23 mouse cellular contexts compared by ENCODE assay signal in the genomic region with DNA sequence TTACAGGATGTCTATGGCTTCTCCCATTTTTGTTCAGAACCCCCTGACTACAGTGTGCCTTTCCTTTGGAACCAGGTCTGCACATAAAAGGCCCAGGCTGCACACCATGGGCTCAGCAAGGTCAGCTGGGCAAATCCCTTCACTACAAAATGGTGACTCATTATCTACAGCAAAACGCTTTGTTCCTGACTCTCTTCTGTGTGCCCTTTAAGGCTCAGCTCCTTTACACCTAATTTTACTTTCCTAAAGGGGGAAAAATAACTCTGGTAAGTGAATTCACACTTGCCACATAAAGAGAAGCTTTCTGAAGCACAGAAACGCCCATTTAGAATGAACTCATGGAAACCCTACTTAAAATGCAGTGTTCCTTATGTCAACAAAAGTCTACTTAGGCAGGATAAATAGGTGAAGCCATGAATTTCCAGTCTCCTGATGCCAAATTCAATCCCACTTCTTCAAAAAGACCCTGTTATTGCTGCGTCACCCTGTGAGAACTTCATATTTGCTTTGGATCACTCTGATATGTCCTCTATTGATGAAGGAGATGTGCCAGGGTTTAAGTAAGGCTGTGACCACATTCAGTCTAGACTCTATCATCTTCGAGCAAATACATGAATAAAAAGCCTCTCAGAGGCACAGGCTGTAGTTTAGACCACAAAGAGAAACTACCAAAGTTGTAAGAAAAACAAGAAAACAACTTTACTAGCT.
DNase-seq lines count a peak whose midpoint lies in the region; ATAC-seq and TF ChIP-seq lines count a peak whose summit lies in the region.
"Had no signal": no experiment of that assay in that cellular context is flagged by ENCODE, and none has a peak within 500 bp of the region (broad histone marks: within the 10 kb centered on the region; RNA-seq: fewer than 3 reads in every experiment).

No protein-coding gene starts in this region.

- no peak for TF ChIP-seq CTCF in hindbrain, postnatal 0 days (IDR thresholded peaks at IDR 0.05; ENCODE audit: low read depth)
- TF ChIP-seq CTCF in brain, embryonic 14.5 days (IDR thresholded peaks at IDR 0.05; ENCODE audit: borderline replicate concordance, extremely low read depth, insufficient read depth, insufficient read length) = no peak
- TF ChIP-seq CTCF in stomach, postnatal 0 days (IDR thresholded peaks at IDR 0.05; ENCODE audit: low read depth) = no peak

- peaks cover 3% of the 10 kb centered on the region for H3K4me1 ChIP-seq in hindbrain, embryonic 12.5 days
- H3K4me1 ChIP-seq in hindbrain, postnatal 0 days (ENCODE audit: insufficient read depth, low read length) = no peaks in the 10 kb centered on the region
- H3K4me1 ChIP-seq in stomach, postnatal 0 days (replicated peaks; ENCODE audit: control insufficient read depth, insufficient read depth) = no peaks in the 10 kb centered on the region
- H3K4me1 ChIP-seq: embryonic facial prominence, embryonic 12.5 days; heart, embryonic 10.5 days; hindbrain, embryonic 10.5 days; midbrain, embryonic 10.5 days; neural tube, embryonic 12.5 days had no signal

- no peaks in the 10 kb centered on the region for H3K27me3 ChIP-seq in hindbrain, embryonic 12.5 days
- no peaks in the 10 kb centered on the region for H3K27me3 ChIP-seq in hindbrain, postnatal 0 days (ENCODE audit: insufficient read depth, low read length)
- no peaks in the 10 kb centered on the region for H3K27me3 ChIP-seq in stomach, postnatal 0 days (ENCODE audit: control insufficient read depth, insufficient read depth, low read length)
- H3K27me3 ChIP-seq: embryonic facial prominence, embryonic 12.5 days; neural tube, embryonic 12.5 days had no signal

- no peak overlapping the region for H3K9ac ChIP-seq in hindbrain, embryonic 12.5 days
- H3K9ac ChIP-seq in hindbrain, postnatal 0 days (replicated peaks; ENCODE audit: low read length) = no peak overlapping the region
- no peak overlapping the region for H3K9ac ChIP-seq in stomach, postnatal 0 days (ENCODE audit: low read length)
- H3K9ac ChIP-seq: embryonic facial prominence, embryonic 12.5 days; neural tube, embryonic 12.5 days had no signal

- no peaks in the 10 kb centered on the region for H3K36me3 ChIP-seq in hindbrain, embryonic 12.5 days
- no peaks in the 10 kb centered on the region for H3K36me3 ChIP-seq in hindbrain, postnatal 0 days (ENCODE audit: insufficient read depth, low read length)
- no peaks in the 10 kb centered on the region for H3K36me3 ChIP-seq in stomach, postnatal 0 days (ENCODE audit: control insufficient read depth, insufficient read depth, low read length)
- H3K36me3 ChIP-seq: midbrain, embryonic 10.5 days; neural tube, embryonic 12.5 days had no signal

- intact Hi-C loops in gastrocnemius, postnatal 14 days (cut with DNase I; ENCODE audit: low total_unique reads) = no loop called here

- ATAC-seq in hindbrain, embryonic 12.5 days (ENCODE audit: low FRiP score) = no peak
- ATAC-seq in hindbrain, postnatal 0 days = no peak
- ATAC-seq in stomach, postnatal 0 days (ENCODE audit: low FRiP score, low TSS enrichment) = 0 out of 2 replicates have a peak, but pooled peaks have one; percentile 40

- no peaks in the 10 kb centered on the region for H3K9me3 ChIP-seq in hindbrain, embryonic 12.5 days (replicated peaks)
- H3K9me3 ChIP-seq in hindbrain, postnatal 0 days (ENCODE audit: low read length) = no peaks in the 10 kb centered on the region
- no peaks in the 10 kb centered on the region for H3K9me3 ChIP-seq in stomach, postnatal 0 days (ENCODE audit: control insufficient read depth, low read length)
- H3K9me3 ChIP-seq: embryonic facial prominence, embryonic 12.5 days; heart, embryonic 10.5 days; hindbrain, embryonic 10.5 days; midbrain, embryonic 10.5 days; neural tube, embryonic 12.5 days had no signal

- 73% methylated on average over 4 of the region's 4 CpGs for WGBS in hindbrain, embryonic 12.5 days
- WGBS in hindbrain, postnatal 0 days = 71% methylated on average over 4 of the region's 4 CpGs
- 42% methylated on average over 4 of the region's 4 CpGs for WGBS in stomach, postnatal 0 days

- H3K4me3 ChIP-seq in hindbrain, embryonic 12.5 days = no peak overlapping the region
- H3K4me3 ChIP-seq in hindbrain, postnatal 0 days (ENCODE audit: low read length) = no peak overlapping the region
- H3K4me3 ChIP-seq in stomach, postnatal 0 days (ENCODE audit: low read depth, low read length) = no peak overlapping the region
- H3K4me3 ChIP-seq: embryonic facial prominence, embryonic 12.5 days; heart, embryonic 10.5 days; hindbrain, embryonic 10.5 days; layer of hippocampus, adult 2 months; midbrain, embryonic 10.5 days; neural tube, embryonic 12.5 days had no signal

- TF ChIP-seq POLR2A in brain, embryonic 14.5 days (IDR thresholded peaks at IDR 0.05; ENCODE audit: borderline replicate concordance, extremely low read depth, insufficient read depth, insufficient read length, poor library complexity, severe bottlenecking) = no peak

- peak; percentile 14 for DNase-seq in adrenal gland, postnatal 25 days
- no peak for DNase-seq in adrenal gland, postnatal 14 days
- no peak for DNase-seq in hindbrain, postnatal 0 days (ENCODE audit: low spot score)
- DNase-seq in brain, embryonic 14.5 days (ENCODE audit: low read depth) = peak; percentile 52
- no peak for DNase-seq in stomach, postnatal 0 days (ENCODE audit: low spot score)
- DNase-seq in gastrocnemius, postnatal 14 days = no peak
- DNase-seq: adrenal gland, postnatal 10 days; cerebellum, adult 9-10 months; kidney, adult 2 months; kidney, postnatal 10 days; layer of hippocampus, postnatal 36 days; lung, adult 18-20 months; right cerebral cortex, adult 18-20 months; thymus, postnatal 14 days had no signal

- H3K4me2 ChIP-seq in hindbrain, embryonic 12.5 days (replicated peaks) = no peak overlapping the region
- H3K4me2 ChIP-seq in hindbrain, postnatal 0 days (ENCODE audit: low read depth, low read length) = no peak overlapping the region
- H3K4me2 ChIP-seq in stomach, postnatal 0 days (replicated peaks; ENCODE audit: low read depth) = no peak overlapping the region
- H3K4me2 ChIP-seq: embryonic facial prominence, embryonic 12.5 days; liver, embryonic 11.5 days; neural tube, embryonic 12.5 days had no signal

- no peak for TF ChIP-seq EP300 in stomach, postnatal 0 days (optimal IDR thresholded peaks at IDR 0.05)

- 0 out of 2 replicates have a peak overlapping the region, but pooled peaks have one; percentile 7 for H3K27ac ChIP-seq in hindbrain, embryonic 12.5 days
- no peak overlapping the region for H3K27ac ChIP-seq in hindbrain, postnatal 0 days
- H3K27ac ChIP-seq in stomach, postnatal 0 days (replicated peaks) = no peak overlapping the region
- H3K27ac ChIP-seq: embryonic facial prominence, embryonic 12.5 days; heart, embryonic 10.5 days; hindbrain, embryonic 10.5 days; layer of hippocampus, adult 2 months; macrophage; midbrain, embryonic 10.5 days; neural tube, embryonic 12.5 days had no signal

Comparison
In these comparisons a context has a peak if more than half of its experiments do, and no peak if none do; other contexts are left out.
1. DNase-seq: peak in adrenal gland, postnatal 25 days (single experiment) and brain, embryonic 14.5 days (single experiment); none in adrenal gland, postnatal 14 days (single experiment), hindbrain, postnatal 0 days (single experiment), stomach, postnatal 0 days (single experiment) and gastrocnemius, postnatal 14 days (single experiment).